Mouse (Mus musculus): ENCODE measurements around the gene Dand5. TPM values are rescaled to one million over a fixed set of nuclear protein-coding genes. Genes with fewer than 3 reads are reported as not detected.

Dand5 gene
- polyA plus RNA-seq, 1 experiment from 2014 or later, result 4.7 TPM

GRCm38 (mm10) chr8:84778638-84779380 is 43.8 kb downstream of the Dand5 start:
- no peak overlapping the region for H3K27ac ChIP-seq (ENCODE audit: low read depth, low read length)
- no peak overlapping the region for H3K4me3 ChIP-seq (ENCODE audit: low read depth, low read length)
- peaks cover 100% of the 10 kb centered on the region for H3K27me3 ChIP-seq (ENCODE audit: control insufficient read depth, insufficient read depth, low read length)
- no peaks in the 10 kb centered on the region; the same call in 1 of the 2 replicates for H3K4me1 ChIP-seq (ENCODE audit: control insufficient read depth, insufficient read depth, low read length)
- H3K36me3 ChIP-seq (ENCODE audit: control insufficient read depth, insufficient read depth, low read length), result no peaks in the 10 kb centered on the region
- ATAC-seq (ENCODE audit: insufficient read depth, low FRiP score, low TSS enrichment), result no peak
- no peak for DNase-seq (ENCODE audit: low spot score)
- no peak overlapping the region for H3K4me2 ChIP-seq (ENCODE audit: low read depth)
- H3K9ac ChIP-seq (ENCODE audit: low read length), result no peak overlapping the region
- 3% methylated on average over 11 of the region's 11 CpGs for WGBS
- no peaks in the 10 kb centered on the region for H3K9me3 ChIP-seq (ENCODE audit: control insufficient read depth, low read length)

GRCm38 (mm10) chr8:84777899-84778637 is 44.6 kb downstream of the Dand5 start:
- Histone ChIP-seq H3K4me3 (ENCODE audit: low read depth, low read length) (no peak overlapping the region), H3K4me2 (ENCODE audit: low read depth) (no peak overlapping the region), H3K4me1 (ENCODE audit: control insufficient read depth, insufficient read depth, low read length) (no peaks in the 10 kb centered on the region; the same call in 1 of the 2 replicates), H3K27me3 (ENCODE audit: control insufficient read depth, insufficient read depth, low read length) (peaks cover 100% of the 10 kb centered on the region), H3K9ac (ENCODE audit: low read length) (no peak overlapping the region), H3K27ac (ENCODE audit: low read depth, low read length) (no peak overlapping the region), H3K9me3 (ENCODE audit: control insufficient read depth, low read length) (no peaks in the 10 kb centered on the region), H3K36me3 (ENCODE audit: control insufficient read depth, insufficient read depth, low read length) (no peaks in the 10 kb centered on the region)
- DNase-seq (ENCODE audit: low spot score) (no peak), ATAC-seq (ENCODE audit: insufficient read depth, low FRiP score, low TSS enrichment) (no peak)
- WGBS, result 8% methylated on average over 10 of the region's 10 CpGs

DNA sequence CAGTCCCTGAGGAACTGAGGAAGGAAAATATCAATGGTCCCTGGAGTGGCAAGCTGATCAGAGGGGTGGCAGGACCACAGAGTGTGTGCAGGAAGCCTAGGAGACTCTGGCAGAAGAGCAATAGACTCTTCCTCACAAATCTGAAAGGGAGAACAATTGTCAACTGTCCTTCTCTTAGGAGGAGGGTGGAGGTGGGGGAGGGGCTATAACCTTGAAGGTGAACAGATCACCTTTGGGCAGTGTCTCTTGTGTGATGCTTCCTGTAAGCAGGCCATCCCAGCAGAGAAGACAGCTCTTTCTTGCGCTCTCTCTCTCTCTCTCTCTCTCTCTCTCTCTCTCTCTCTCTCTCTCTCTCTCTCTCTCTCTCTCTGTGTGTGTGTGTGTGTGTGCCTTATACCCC is 46.1 kb downstream of the Dand5 start:
- Histone ChIP-seq H3K9me3 (ENCODE audit: control insufficient read depth, low read length) (no peaks in the 10 kb centered on the region), H3K4me1 (ENCODE audit: control insufficient read depth, insufficient read depth, low read length) (no peaks in the 10 kb centered on the region; the same call in 1 of the 2 replicates), H3K36me3 (ENCODE audit: control insufficient read depth, insufficient read depth, low read length) (no peaks in the 10 kb centered on the region), H3K9ac (ENCODE audit: low read length) (no peak overlapping the region), H3K27ac (ENCODE audit: low read depth, low read length) (no peak overlapping the region), H3K27me3 (ENCODE audit: control insufficient read depth, insufficient read depth, low read length) (peaks cover 100% of the 10 kb centered on the region), H3K4me3 (ENCODE audit: low read depth, low read length) (no peak overlapping the region), H3K4me2 (ENCODE audit: low read depth) (no peak overlapping the region)
- ATAC-seq (ENCODE audit: insufficient read depth, low FRiP score, low TSS enrichment) (no peak), DNase-seq (ENCODE audit: low spot score) (no peak)
- WGBS, result 0% methylated on average over 1 of the region's 1 CpGs

- no peak for DNase-seq (ENCODE audit: low spot score)
- Histone ChIP-seq H3K27ac (ENCODE audit: low read depth, low read length) (no peak overlapping the region), H3K27me3 (ENCODE audit: control insufficient read depth, insufficient read depth, low read length) (peaks cover 100% of the 10 kb centered on the region), H3K4me1 (ENCODE audit: control insufficient read depth, insufficient read depth, low read length) (no peaks in the 10 kb centered on the region; the same call in 1 of the 2 replicates), H3K4me2 (ENCODE audit: low read depth) (no peak overlapping the region), H3K4me3 (ENCODE audit: low read depth, low read length) (no peak overlapping the region), H3K9me3 (ENCODE audit: control insufficient read depth, low read length) (no peaks in the 10 kb centered on the region), H3K36me3 (ENCODE audit: control insufficient read depth, insufficient read depth, low read length) (no peaks in the 10 kb centered on the region), H3K9ac (ENCODE audit: low read length) (no peak overlapping the region)
- ATAC-seq (ENCODE audit: insufficient read depth, low FRiP score, low TSS enrichment), result no peak
- WGBS, result 0% methylated on average over 7 of the region's 7 CpGs
Measured at GRCm38 (mm10) chr8:84775621-84776113, 47.0 kb downstream of the Dand5 start.

DNA sequence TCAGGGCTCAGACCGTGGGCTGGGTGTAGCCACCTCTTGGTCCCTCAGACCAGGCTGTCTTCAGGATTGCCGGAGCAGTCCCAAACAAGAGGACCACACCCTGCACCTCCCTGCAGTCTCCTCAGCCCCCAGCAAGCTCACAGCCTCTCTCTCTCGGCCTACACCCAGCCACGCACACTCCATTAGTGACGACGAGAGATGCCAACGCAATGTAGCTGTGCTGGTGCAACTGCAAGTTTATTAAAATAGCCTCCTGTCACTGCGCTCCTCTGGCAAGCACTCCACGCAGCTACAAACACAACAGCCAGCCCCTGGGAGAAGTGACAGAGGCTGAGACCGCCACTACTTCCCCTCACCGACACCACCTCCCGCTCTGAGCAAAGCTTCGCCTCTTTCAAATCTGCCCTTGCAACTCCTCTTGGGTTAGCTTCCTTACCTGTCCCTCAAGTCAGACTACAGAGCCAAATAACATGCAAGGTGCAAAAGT is 47.5 kb downstream of the Dand5 start:
- no peaks in the 10 kb centered on the region for H3K9me3 ChIP-seq (ENCODE audit: control insufficient read depth, low read length)
- H3K27me3 ChIP-seq (ENCODE audit: control insufficient read depth, insufficient read depth, low read length), result peaks cover 99% of the 10 kb centered on the region
- no peak overlapping the region for H3K9ac ChIP-seq (ENCODE audit: low read length)
- no peak overlapping the region for H3K27ac ChIP-seq (ENCODE audit: low read depth, low read length)
- no peaks in the 10 kb centered on the region for H3K36me3 ChIP-seq (ENCODE audit: control insufficient read depth, insufficient read depth, low read length)
- H3K4me1 ChIP-seq (ENCODE audit: control insufficient read depth, insufficient read depth, low read length), result no peaks in the 10 kb centered on the region; the same call in 1 of the 2 replicates
- WGBS, result 2% methylated on average over 13 of the region's 13 CpGs
- no peak overlapping the region for H3K4me2 ChIP-seq (ENCODE audit: low read depth)
- no peak overlapping the region for H3K4me3 ChIP-seq (ENCODE audit: low read depth, low read length)
- DNase-seq (ENCODE audit: low spot score) (no peak), ATAC-seq (ENCODE audit: insufficient read depth, low FRiP score, low TSS enrichment) (no peak)

- DNase-seq (ENCODE audit: low spot score), result no peak
- H3K4me1 ChIP-seq (ENCODE audit: control insufficient read depth, insufficient read depth, low read length), result no peaks in the 10 kb centered on the region; the same call in 1 of the 2 replicates
Measured at GRCm38 (mm10) chr8:84774473-84774911, 48.1 kb downstream of the Dand5 start.

GRCm38 (mm10) chr8:84773833-84774232 is 48.8 kb downstream of the Dand5 start:
- H3K36me3 ChIP-seq (ENCODE audit: control insufficient read depth, insufficient read depth, low read length), result no peaks in the 10 kb centered on the region
- peak; percentile 64 for DNase-seq (ENCODE audit: low spot score)
- ATAC-seq (ENCODE audit: insufficient read depth, low FRiP score, low TSS enrichment), result peak; percentile 35; the same call in 1 of the 2 replicates
- peaks cover 99% of the 10 kb centered on the region for H3K27me3 ChIP-seq (ENCODE audit: control insufficient read depth, insufficient read depth, low read length)
- H3K9me3 ChIP-seq (ENCODE audit: control insufficient read depth, low read length), result no peaks in the 10 kb centered on the region
- H3K4me3 ChIP-seq (ENCODE audit: low read depth, low read length), result no peak overlapping the region
- WGBS, result under 1% methylated on average over 12 of the region's 19 CpGs
- H3K4me2 ChIP-seq (ENCODE audit: low read depth), result no peak overlapping the region
- no peaks in the 10 kb centered on the region; the same call in 1 of the 2 replicates for H3K4me1 ChIP-seq (ENCODE audit: control insufficient read depth, insufficient read depth, low read length)
- no peak overlapping the region for H3K27ac ChIP-seq (ENCODE audit: low read depth, low read length)
- H3K9ac ChIP-seq (ENCODE audit: low read length), result no peak overlapping the region

More at GRCm38 (mm10) chr8:84774473-84774911, 48.1 kb downstream of the Dand5 start:
- H3K9me3 ChIP-seq (ENCODE audit: control insufficient read depth, low read length), result no peaks in the 10 kb centered on the region
- H3K36me3 ChIP-seq (ENCODE audit: control insufficient read depth, insufficient read depth, low read length), result no peaks in the 10 kb centered on the region
- H3K4me2 ChIP-seq (ENCODE audit: low read depth), result no peak overlapping the region
- 0% methylated on average over 10 of the region's 10 CpGs for WGBS
- no peak overlapping the region for H3K9ac ChIP-seq (ENCODE audit: low read length)
- no peak for ATAC-seq (ENCODE audit: insufficient read depth, low FRiP score, low TSS enrichment)
- no peak overlapping the region for H3K4me3 ChIP-seq (ENCODE audit: low read depth, low read length)
- peaks cover 99% of the 10 kb centered on the region for H3K27me3 ChIP-seq (ENCODE audit: control insufficient read depth, insufficient read depth, low read length)
- no peak overlapping the region for H3K27ac ChIP-seq (ENCODE audit: low read depth, low read length)

- no peak overlapping the region for H3K4me2 ChIP-seq (ENCODE audit: low read depth)
- peaks cover 99% of the 10 kb centered on the region for H3K27me3 ChIP-seq (ENCODE audit: control insufficient read depth, insufficient read depth, low read length)
- ATAC-seq (ENCODE audit: insufficient read depth, low FRiP score, low TSS enrichment) (no peak), DNase-seq (ENCODE audit: low spot score) (no peak)
- no peaks in the 10 kb centered on the region; the same call in 1 of the 2 replicates for H3K4me1 ChIP-seq (ENCODE audit: control insufficient read depth, insufficient read depth, low read length)
- no peak overlapping the region for H3K27ac ChIP-seq (ENCODE audit: low read depth, low read length)
- H3K9me3 ChIP-seq (ENCODE audit: control insufficient read depth, low read length), result no peaks in the 10 kb centered on the region
- under 1% methylated on average over 9 of the region's 9 CpGs for WGBS
- no peaks in the 10 kb centered on the region for H3K36me3 ChIP-seq (ENCODE audit: control insufficient read depth, insufficient read depth, low read length)
- no peak overlapping the region for H3K9ac ChIP-seq (ENCODE audit: low read length)
- H3K4me3 ChIP-seq (ENCODE audit: low read depth, low read length), result no peak overlapping the region
Measured at GRCm38 (mm10) chr8:84773304-84773703, 49.3 kb downstream of the Dand5 start.

Data from neural tube, embryonic 11.5 days (tissue).